Mouse (Mus musculus) neural tube, embryonic 10.5 days (tissue): ENCODE data around the gene Olfr704.
"Not testable (repeated sequence)": the region's sequence is repeated elsewhere in the genome, so short reads cannot be mapped to it uniquely, and the experiment has no call there.

Source experiments
- DNase-seq: peaks from one replicate; pipeline ENCODE4 v3.0.0-alpha.2; 2017; ENCODE audit warnings: low spot score; ENCODE audit errors: extremely low spot score

Gene Olfr704

DNA sequence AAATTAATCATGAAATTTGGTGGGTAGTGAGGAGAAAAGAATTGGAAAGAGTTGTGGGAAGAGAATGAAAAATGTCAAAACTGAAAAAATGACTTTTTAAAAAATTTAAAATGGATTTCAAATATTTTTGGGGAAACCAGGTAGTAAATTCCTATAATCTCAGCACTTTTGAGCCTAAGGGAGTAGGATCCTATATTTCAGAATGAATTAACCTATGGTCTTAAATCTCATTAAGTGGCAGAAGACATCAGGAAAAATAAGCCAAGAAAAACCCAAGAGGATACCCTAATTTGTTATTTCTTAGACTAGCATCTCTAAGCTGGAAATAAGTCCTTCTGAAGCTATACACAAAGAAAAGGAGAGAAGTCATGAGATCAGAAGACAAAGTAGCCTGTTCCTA lies at the start of gene Olfr704:
TSS of gene Olfr704 (plus strand) at position 301 of the 400 bp plus-strand sequence.
- no peak for DNase-seq

GRCm38 (mm10) chr7:106813829-106814228 lies 49.2 kb upstream of the Olfr704 start, which contains the start of gene Olfr701:
Gene Olfr701 (plus strand): TSS chr7:106814129.
- DNase-seq: no peak

DNA sequence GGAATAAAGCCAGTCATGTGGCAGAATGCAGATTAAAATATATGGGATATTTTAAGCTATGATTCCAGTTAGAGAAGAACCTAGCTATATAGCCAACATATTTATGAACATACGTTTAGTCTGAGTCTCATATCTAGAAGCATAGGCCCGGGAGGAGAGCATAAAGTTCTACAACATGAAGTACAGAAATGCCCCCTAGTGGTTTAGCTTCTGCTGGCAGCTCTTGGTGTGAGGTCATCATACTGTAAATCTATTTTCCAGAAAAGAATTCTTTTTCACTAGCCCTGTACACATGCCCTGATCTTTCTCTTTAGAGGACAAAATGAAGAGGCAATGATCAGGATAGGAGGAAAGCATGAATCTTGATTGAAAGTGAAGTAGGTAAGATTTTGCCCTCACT lies 47.2 kb upstream of the Olfr704 start:
- DNase-seq: no peak

DNA sequence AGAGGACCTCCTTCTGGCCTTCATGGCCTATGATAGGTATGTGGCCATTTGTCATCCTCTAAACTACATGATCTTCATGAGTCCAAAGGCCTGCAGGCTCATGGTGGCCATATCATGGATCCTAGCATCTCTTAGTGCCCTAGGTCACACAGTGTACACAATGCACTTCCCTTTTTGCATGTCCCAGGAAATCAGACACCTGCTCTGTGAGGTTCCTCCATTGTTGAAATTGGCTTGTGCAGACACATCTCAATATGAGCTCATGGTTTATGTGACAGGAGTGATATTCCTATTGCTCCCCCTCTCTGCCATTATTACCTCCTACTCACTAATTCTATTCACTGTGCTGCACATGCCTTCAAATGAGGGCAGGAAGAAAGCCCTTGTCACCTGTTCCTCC lies 44.6 kb upstream of the Olfr704 start:
- no peak for DNase-seq

- no peak for DNase-seq
Measured at GRCm38 (mm10) chr7:106833793-106834192, 29.2 kb upstream of the Olfr704 start, which contains the start of gene Olfr702. Gene Olfr702 (minus strand): TSS chr7:106833893.

GRCm38 (mm10) chr7:106843060-106843459 lies 19.9 kb upstream of the Olfr704 start, which contains the start of gene Olfr703:
Gene Olfr703 (plus strand): TSS chr7:106843360.
- DNase-seq: no peak

DNA sequence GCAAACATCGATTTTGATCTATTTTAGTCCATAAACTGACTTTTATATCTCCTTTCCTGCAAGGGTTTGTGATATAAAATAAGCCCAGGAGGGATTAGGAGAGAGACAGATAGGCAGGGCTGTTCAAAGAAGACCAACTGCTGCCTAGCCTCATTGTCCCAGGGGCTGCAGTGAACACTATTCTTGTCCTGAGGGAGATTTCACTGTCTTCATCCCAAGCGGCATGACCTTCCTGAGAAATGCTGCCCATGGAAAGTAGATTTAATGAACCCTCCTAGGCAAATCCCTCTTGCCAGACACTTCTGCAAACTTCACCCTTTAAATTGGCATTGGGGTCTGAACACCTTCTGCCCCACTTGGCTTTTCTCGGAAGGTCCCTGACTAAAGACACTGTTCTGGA lies 13.8 kb downstream of the Olfr704 start, which contains the start of gene Olfr705:
TSS of gene Olfr705 (minus strand) at position 101 of the 400 bp plus-strand sequence.
- DNase-seq: no peak

DNA sequence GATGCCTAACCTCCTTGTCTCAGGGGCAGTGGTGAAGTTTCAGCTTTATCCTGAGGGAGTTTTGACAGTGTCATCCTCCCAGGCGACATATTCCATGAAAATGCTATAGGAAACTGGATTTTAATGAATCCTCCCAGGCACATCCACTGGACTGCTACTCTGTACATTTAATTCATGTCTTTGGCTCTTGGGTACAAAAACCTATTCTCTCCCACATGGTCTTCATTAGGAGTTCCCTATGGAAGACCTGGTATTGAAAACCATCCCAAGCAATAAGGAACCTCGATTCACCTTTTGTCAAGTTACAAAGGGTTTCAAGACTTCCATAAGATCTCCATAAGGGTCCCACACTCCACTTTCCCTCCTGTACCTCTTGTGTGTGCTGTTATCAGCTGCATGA lies 25.1 kb downstream of the Olfr704 start, which contains the start of gene Olfr706:
TSS of gene Olfr706 (minus strand) at position 101 of the 400 bp plus-strand sequence.
- no peak for DNase-seq

DNA sequence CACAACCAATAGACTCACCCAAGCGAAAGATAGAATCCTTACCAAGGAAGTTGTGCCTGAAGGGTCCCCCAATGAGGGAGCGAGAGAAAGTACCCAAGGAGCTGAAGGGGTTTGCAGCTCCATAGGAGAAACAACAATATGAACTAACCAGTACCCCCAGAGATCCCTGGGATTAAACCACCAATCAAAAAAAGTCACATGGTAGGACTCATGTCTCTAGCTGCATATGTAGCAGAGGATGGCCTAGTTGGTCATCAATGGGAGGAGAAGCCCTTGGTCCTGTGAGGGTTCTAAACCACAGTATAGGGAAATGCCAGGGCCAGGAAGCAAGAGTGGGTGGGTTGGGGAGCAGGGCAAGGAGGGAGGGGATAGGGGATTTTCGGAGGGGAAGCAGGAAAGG lies 38.2 kb downstream of the Olfr704 start, which contains the start of gene Olfr707:
TSS of gene Olfr707 (minus strand) at position 101 of the 400 bp plus-strand sequence.
- not testable (repeated sequence) for DNase-seq

- DNase-seq: no peak
Measured at GRCm38 (mm10) chr7:106907676-106908075, 44.7 kb downstream of the Olfr704 start, which contains the start of gene Olfr1532-ps1. Gene Olfr1532-ps1 (plus strand): TSS chr7:106908001.
